Mouse (Mus musculus) ovary, postnatal 36 days (tissue): ENCODE measurements around the gene Afap1l2.
A peak's percentile ranks its signal among the peaks of the same experiment; 100 is the strongest.

Experiments
- DNase-seq: peaks from one replicate; pipeline ENCODE4 v3.0.0; 2022; ENCODE audit warnings: low spot score, mixed read lengths

The Afap1l2 gene

GRCm38 (mm10) chr19:57007781-57008710 is at the start of gene Afap1l2:
TSS of gene Afap1l2 (minus strand) at chr19:57008228.
- DNase-seq, result peak; percentile 68

- no peak for DNase-seq
These were observed 49.5 kb upstream of the Afap1l2 start for GRCm38 (mm10) chr19:57057568-57057967.

- no peak for DNase-seq
These were observed 47.4 kb upstream of the Afap1l2 start for GRCm38 (mm10) chr19:57055215-57056120.

- DNase-seq, result no peak
These were observed 44.9 kb upstream of the Afap1l2 start for GRCm38 (mm10) chr19:57052959-57053358.

- no peak for DNase-seq
These were observed 44.0 kb upstream of the Afap1l2 start for GRCm38 (mm10) chr19:57052016-57052415.

GRCm38 (mm10) chr19:57049592-57050090 is 41.6 kb upstream of the Afap1l2 start:
- no peak for DNase-seq

GRCm38 (mm10) chr19:57047671-57048320 is 39.8 kb upstream of the Afap1l2 start:
- no peak for DNase-seq

- DNase-seq, result no peak
These were observed 31.2 kb upstream of the Afap1l2 start for GRCm38 (mm10) chr19:57039258-57039657.

- no peak for DNase-seq
These were observed 28.8 kb upstream of the Afap1l2 start for GRCm38 (mm10) chr19:57036860-57037259.

- DNase-seq, result peak; percentile 65
These were observed 23.6 kb upstream of the Afap1l2 start for GRCm38 (mm10) chr19:57031582-57031981.

GRCm38 (mm10) chr19:57029461-57029860 is 21.4 kb upstream of the Afap1l2 start:
- no peak for DNase-seq

- no peak for DNase-seq
These were observed 20.5 kb upstream of the Afap1l2 start for GRCm38 (mm10) chr19:57028327-57029179.

GRCm38 (mm10) chr19:57026501-57026900 is 18.5 kb upstream of the Afap1l2 start:
- no peak for DNase-seq

- no peak for DNase-seq
These were observed 9.8 kb upstream of the Afap1l2 start for GRCm38 (mm10) chr19:57017785-57018179.

GRCm38 (mm10) chr19:57016995-57017784 is 9.2 kb upstream of the Afap1l2 start:
- DNase-seq, result no peak

GRCm38 (mm10) chr19:57014808-57015207 is 6.8 kb upstream of the Afap1l2 start:
- no peak for DNase-seq

GRCm38 (mm10) chr19:57013271-57013677 is 5.2 kb upstream of the Afap1l2 start:
- no peak for DNase-seq

- DNase-seq, result no peak
These were observed 4.0 kb upstream of the Afap1l2 start for GRCm38 (mm10) chr19:57012068-57012467.

- no peak for DNase-seq
These were observed 2.0 kb upstream of the Afap1l2 start for GRCm38 (mm10) chr19:57010064-57010463.

GRCm38 (mm10) chr19:57009653-57010052 is 1.6 kb upstream of the Afap1l2 start:
- no peak for DNase-seq
